Comparison of ENCODE assay signal across 11 mouse cellular contexts in genomic region chr2:135968159-135968558, GRCm38 (mm10).
DNase-seq lines count a peak whose midpoint lies in the region; ATAC-seq and TF ChIP-seq lines count a peak whose summit lies in the region.
"Had no signal": no experiment of that assay in that cellular context is flagged by ENCODE, and none has a peak within 500 bp of the region (broad histone marks: within the 10 kb centered on the region; RNA-seq: fewer than 3 reads in every experiment).

No protein-coding gene starts in this region.

- no peak for TF ChIP-seq POLR2A in thymus, adult 2 months (IDR thresholded peaks at IDR 0.05; ENCODE audit: control insufficient read depth, extremely low read depth, insufficient read depth, low read length, poor library complexity)

- H3K4me3 ChIP-seq in hindbrain, embryonic 16.5 days (ENCODE audit: low read length) = no peak overlapping the region
- H3K4me3 ChIP-seq in neural tube, embryonic 14.5 days (ENCODE audit: low read depth, low read length) = no peak overlapping the region
- H3K4me3 ChIP-seq in thymus, adult 2 months (ENCODE audit: control insufficient read depth, insufficient read depth, low read length) = no peak overlapping the region
- H3K4me3 ChIP-seq: heart, embryonic 15.5 days; limb, embryonic 13.5 days had no signal

- 0 out of 2 replicates have a peak, but pooled peaks cover 4% of the 10 kb centered on the region for H3K4me1 ChIP-seq in hindbrain, embryonic 16.5 days (ENCODE audit: control insufficient read depth, insufficient read depth, low read depth, low read length)
- H3K4me1 ChIP-seq in neural tube, embryonic 14.5 days (ENCODE audit: control insufficient read depth, insufficient read depth, low read length) = 0 out of 2 replicates have a peak, but pooled peaks cover 3% of the 10 kb centered on the region
- no peaks in the 10 kb centered on the region for H3K4me1 ChIP-seq in thymus, adult 2 months (replicated peaks; ENCODE audit: control insufficient read depth, insufficient read depth, low read length)
- H3K4me1 ChIP-seq: heart, embryonic 15.5 days; limb, embryonic 13.5 days had no signal

- no peaks in the 10 kb centered on the region for H3K9me3 ChIP-seq in hindbrain, embryonic 16.5 days (ENCODE audit: control insufficient read depth, low read length)
- H3K9me3 ChIP-seq in neural tube, embryonic 14.5 days (ENCODE audit: control insufficient read depth, low read length) = no peaks in the 10 kb centered on the region
- H3K9me3 ChIP-seq: heart, embryonic 15.5 days; limb, embryonic 13.5 days had no signal

- peak; percentile 59 for DNase-seq in left cerebral cortex, postnatal 4 days
- DNase-seq in left cerebral cortex, adult 11 months (ENCODE audit: low spot score) = no peak
- peak; percentile 81 for DNase-seq in cerebellum, adult 9-11 months
- no peak for DNase-seq in thymus, adult 2 months
- no peak for DNase-seq in spleen, postnatal 4 days (ENCODE audit: low spot score in 2 of 2)
- no peak for DNase-seq in left cerebral cortex, adult 8-10 months (ENCODE audit: low spot score in 2 of 2)
- DNase-seq: lung, postnatal 10 days had no signal

- H3K27ac ChIP-seq in hindbrain, embryonic 16.5 days (ENCODE audit: low read depth, low read length) = no peak overlapping the region
- H3K27ac ChIP-seq in neural tube, embryonic 14.5 days (ENCODE audit: low read depth, low read length) = no peak overlapping the region
- no peak overlapping the region for H3K27ac ChIP-seq in thymus, adult 2 months (ENCODE audit: control insufficient read depth, insufficient read depth, low read length)
- H3K27ac ChIP-seq: heart, embryonic 15.5 days; limb, embryonic 13.5 days had no signal

- no peaks in the 10 kb centered on the region for H3K27me3 ChIP-seq in hindbrain, embryonic 16.5 days (replicated peaks; ENCODE audit: control insufficient read depth, insufficient read depth, low read length)
- no peaks in the 10 kb centered on the region for H3K27me3 ChIP-seq in neural tube, embryonic 14.5 days (ENCODE audit: control insufficient read depth, insufficient read depth, low read length)
- H3K27me3 ChIP-seq in thymus, adult 2 months (ENCODE audit: control insufficient read depth, insufficient read depth, low read length) = no peaks in the 10 kb centered on the region
- H3K27me3 ChIP-seq: heart, embryonic 15.5 days; limb, embryonic 13.5 days had no signal

- H3K4me2 ChIP-seq in hindbrain, embryonic 16.5 days (ENCODE audit: low read length) = no peak overlapping the region
- H3K4me2 ChIP-seq in neural tube, embryonic 14.5 days (ENCODE audit: low read depth, low read length) = no peak overlapping the region
- H3K4me2 ChIP-seq: heart, embryonic 15.5 days; limb, embryonic 13.5 days had no signal

- 31% methylated on average over 12 of the region's 12 CpGs for WGBS in hindbrain, embryonic 16.5 days
- 41% methylated on average over 12 of the region's 12 CpGs for WGBS in neural tube, embryonic 14.5 days
- WGBS in thymus, adult 2 months = 99% methylated on average over 12 of the region's 12 CpGs

- H3K36me3 ChIP-seq in hindbrain, embryonic 16.5 days (ENCODE audit: control insufficient read depth, insufficient read depth, low read length) = peaks cover 6% of the 10 kb centered on the region
- H3K36me3 ChIP-seq in neural tube, embryonic 14.5 days (ENCODE audit: control insufficient read depth, insufficient read depth, low read length) = 0 out of 2 replicates have a peak, but pooled peaks cover 1% of the 10 kb centered on the region
- H3K36me3 ChIP-seq in thymus, adult 2 months (ENCODE audit: control insufficient read depth, insufficient read depth, low read length) = no peaks in the 10 kb centered on the region

- no peak overlapping the region for H3K9ac ChIP-seq in hindbrain, embryonic 16.5 days (ENCODE audit: low read depth, low read length)
- no peak overlapping the region for H3K9ac ChIP-seq in neural tube, embryonic 14.5 days (replicated peaks; ENCODE audit: low read depth, low read length)
- H3K9ac ChIP-seq: heart, embryonic 15.5 days; limb, embryonic 13.5 days had no signal

- ATAC-seq in hindbrain, embryonic 16.5 days = peak; percentile 69
- peak; percentile 57; the same call in 1 of the 2 replicates for ATAC-seq in neural tube, embryonic 14.5 days (ENCODE audit: low read depth)

- intact Hi-C loops in left cerebral cortex, postnatal 4 days (cut with DNase I) = loop anchor here (5.0 kb wide), 1 partner anchor 174 kb away; no protein-coding TSS in a partner anchor

- TF ChIP-seq CTCF in thymus, adult 2 months (IDR thresholded peaks at IDR 0.05; ENCODE audit: borderline replicate concordance, control insufficient read depth, extremely low read depth, insufficient read depth, low read length, poor library complexity) = no peak

Comparison
In these comparisons a context has a peak if more than half of its experiments do, and no peak if none do; other contexts are left out.
1. DNase-seq: peak in left cerebral cortex, postnatal 4 days (single experiment) and cerebellum, adult 9-11 months (single experiment); none in left cerebral cortex, adult 11 months (single experiment), thymus, adult 2 months (single experiment), spleen, postnatal 4 days (0 of 2) and left cerebral cortex, adult 8-10 months (0 of 2).